Mouse (Mus musculus) MEL (cell line): ENCODE data around the gene Ube4a. TPM values are rescaled to one million over a fixed set of nuclear protein-coding genes. Genes with fewer than 3 reads are reported as not detected.

Source experiments
- DNase-seq: peaks from one replicate; pipeline ENCODE4 v3.0.0; 2011; ENCODE audit warnings: low read depth, low spot score
- H3K27ac ChIP-seq: 2 replicates; pipeline ENCODE4 v1.5.1; 2012; ENCODE audit warnings: low read depth, mild to moderate bottlenecking, control low read depth, low read length, moderate library complexity; ENCODE audit not compliant: control insufficient read depth
- H3K27me3 ChIP-seq, 2 experiments: fragments of 150-350 bp in 1 of 2; sonication (generic) in 1 of 2; 2 replicates each; pipeline ENCODE4 v1.6.1; 2012; ENCODE audit warnings: low read length in 2 of 2, mild to moderate bottlenecking in 2 of 2, improper control_type of control experiment in 1 of 2, moderate library complexity in 1 of 2; ENCODE audit not compliant: insufficient read depth in 2 of 2, control insufficient read depth in 1 of 2
- H3K36me3 ChIP-seq, 2 experiments: 2 replicates each; pipeline ENCODE4 v1.6.1; 2012 to 2014; ENCODE audit warnings: low read length in 2 of 2, improper control_type of control experiment in 1 of 2, inconsistent platforms in 1 of 2, mild to moderate bottlenecking in 1 of 2; ENCODE audit not compliant: insufficient read depth in 2 of 2, control insufficient read depth in 1 of 2
- H3K4me1 ChIP-seq, 2 experiments: fragments of 150-350 bp in 1 of 2; sonication (generic) in 1 of 2; 2 replicates each; pipeline ENCODE4 v1.6.1; 2012; ENCODE audit warnings: low read length in 2 of 2, improper control_type of control experiment in 1 of 2, mild to moderate bottlenecking in 1 of 2; ENCODE audit not compliant: insufficient read depth in 2 of 2, control insufficient read depth in 1 of 2
- H3K4me3 ChIP-seq, 2 experiments: fragments of 150-350 bp in 1 of 2; sonication (generic) in 1 of 2; 2 replicates each; pipeline ENCODE4 v1.5.1; 2012; ENCODE audit warnings: low read depth in 2 of 2, low read length in 2 of 2, mild to moderate bottlenecking in 2 of 2, moderate library complexity in 2 of 2, control low read depth in 1 of 2, improper control_type of control experiment in 1 of 2; ENCODE audit not compliant: control insufficient read depth in 1 of 2, insufficient read depth in 1 of 2
- H3K79me2 ChIP-seq: 2 replicates; pipeline ENCODE4 v1.6.1; 2012; ENCODE audit warnings: mild to moderate bottlenecking, low read length, moderate library complexity; ENCODE audit not compliant: control insufficient read depth, poor library complexity, insufficient read depth
- H3K9ac ChIP-seq: 2 replicates; pipeline ENCODE4 v1.6.1; 2012; ENCODE audit warnings: low read depth, mild to moderate bottlenecking, control low read depth, low read length, moderate library complexity; ENCODE audit not compliant: control insufficient read depth, poor library complexity, severe bottlenecking
- H3K9me3 ChIP-seq: fragments of 150-350 bp; sonication (generic); replicated peaks from 2 replicates; pipeline ENCODE4 v1.6.1; 2012; ENCODE audit warnings: mild to moderate bottlenecking, low read length, improper control_type of control experiment, moderate library complexity; ENCODE audit not compliant: insufficient read depth
- CHD1 ChIP-seq: IDR thresholded peaks from 2 replicates; pipeline ENCODE4 v1.6.1; 2012; ENCODE audit warnings: low read depth, mild to moderate bottlenecking, inconsistent platforms, low read length, improper control_type of control experiment
- CTCF ChIP-seq, 3 experiments: IDR thresholded peaks in 2 of 3; conservative IDR thresholded peaks in 1 of 3; 2 replicates each; pipeline ENCODE4 v1.5.1; 2011 to 2012; ENCODE audit warnings: low read length in 3 of 3, low read depth in 2 of 3, mild to moderate bottlenecking in 2 of 3, improper control_type of control experiment in 1 of 3, inconsistent platforms in 1 of 3, mixed read lengths in 1 of 3, moderate library complexity in 1 of 3; ENCODE audit not compliant: control insufficient read depth in 1 of 3, insufficient read depth in 1 of 3, poor library complexity in 1 of 3, severe bottlenecking in 1 of 3
- ELF1 ChIP-seq: IDR thresholded peaks from 2 replicates; pipeline ENCODE4 v1.6.1; 2014; ENCODE audit warnings: low read depth, mild to moderate bottlenecking, inconsistent platforms, low read length, improper control_type of control experiment, moderate library complexity
- GABPA ChIP-seq: IDR thresholded peaks from 2 replicates; pipeline ENCODE4 v1.6.1; 2012; ENCODE audit warnings: low read depth, mild to moderate bottlenecking, inconsistent platforms, low read length, improper control_type of control experiment, moderate library complexity
- GATA1 ChIP-seq: IDR thresholded peaks from 2 replicates; pipeline ENCODE4 v1.6.1; 2011; ENCODE audit warnings: low read depth, low read length, improper control_type of control experiment
- HCFC1 ChIP-seq: IDR thresholded peaks from 2 replicates; pipeline ENCODE4 v1.6.1; 2012; ENCODE audit warnings: low read depth, mild to moderate bottlenecking, inconsistent platforms, low read length, improper control_type of control experiment, moderate library complexity
- MAFK ChIP-seq: IDR thresholded peaks from 2 replicates; pipeline ENCODE4 v1.6.1; 2011; ENCODE audit warnings: low read depth, mild to moderate bottlenecking, low read length, improper control_type of control experiment, borderline replicate concordance
- MXI1 ChIP-seq: IDR thresholded peaks from 2 replicates; pipeline ENCODE4 v1.6.1; 2011; ENCODE audit warnings: mild to moderate bottlenecking, low read depth, low read length, improper control_type of control experiment
- POLR2AphosphoS2 ChIP-seq: IDR thresholded peaks from 2 replicates; pipeline ENCODE4 v1.6.1; 2011; ENCODE audit warnings: low read length, improper control_type of control experiment
- POLR2AphosphoS5 ChIP-seq: IDR thresholded peaks from 2 replicates; pipeline ENCODE4 v1.6.1; 2012; ENCODE audit warnings: low read depth, borderline replicate concordance, mild to moderate bottlenecking, inconsistent platforms, low read length, moderate library complexity, mixed read lengths
- SMC3 ChIP-seq: IDR thresholded peaks from 2 replicates; pipeline ENCODE4 v1.6.1; 2011; ENCODE audit warnings: low read depth, low read length, improper control_type of control experiment
- UBTF ChIP-seq: IDR thresholded peaks from 2 replicates; pipeline ENCODE4 v1.6.1; 2012; ENCODE audit warnings: low read depth, mild to moderate bottlenecking, inconsistent platforms, low read length, improper control_type of control experiment, moderate library complexity, borderline replicate concordance; ENCODE audit not compliant: insufficient read depth
- USF1 ChIP-seq: IDR thresholded peaks from 2 replicates; pipeline ENCODE4 v1.6.1; 2014; ENCODE audit warnings: low read depth, mild to moderate bottlenecking, inconsistent platforms, low read length, improper control_type of control experiment, moderate library complexity
- USF2 ChIP-seq, 2 experiments: IDR thresholded peaks; 2 replicates each; pipeline ENCODE4 v1.6.1; 2011 to 2012; ENCODE audit warnings: improper control_type of control experiment in 2 of 2, low read length in 2 of 2, borderline replicate concordance in 1 of 2, inconsistent platforms in 1 of 2, low read depth in 1 of 2, mild to moderate bottlenecking in 1 of 2; ENCODE audit not compliant: insufficient read depth in 1 of 2
- polyA plus RNA-seq, 2 experiments: library from polyadenylated mRNA; stranded (reverse) in 1 of 2; unstranded in 1 of 2; fragments of >175 nt in 1 of 2; fragments of >200 nt in 1 of 2; gene quantifications; 2 replicates each; pipeline versions ENCODE4 v1.2.1 to v1.2.4; 2012; ENCODE audit warnings: low replicate concordance in 2 of 2, low read depth in 1 of 2; ENCODE audit not compliant: insufficient read length in 2 of 2, insufficient read depth in 1 of 2, missing spikeins in 1 of 2
- total RNA-seq: library from RNA; depleted of rRNA; stranded (reverse); fragments of 300-350 nt; gene quantifications from 2 replicates; pipeline ENCODE4 v1.2.3, GENCODE M21; 2012

Ube4a gene
- total and polyA plus RNA-seq, 3 experiments: 24.2 to 37.9 (median 32.8) TPM

DNA sequence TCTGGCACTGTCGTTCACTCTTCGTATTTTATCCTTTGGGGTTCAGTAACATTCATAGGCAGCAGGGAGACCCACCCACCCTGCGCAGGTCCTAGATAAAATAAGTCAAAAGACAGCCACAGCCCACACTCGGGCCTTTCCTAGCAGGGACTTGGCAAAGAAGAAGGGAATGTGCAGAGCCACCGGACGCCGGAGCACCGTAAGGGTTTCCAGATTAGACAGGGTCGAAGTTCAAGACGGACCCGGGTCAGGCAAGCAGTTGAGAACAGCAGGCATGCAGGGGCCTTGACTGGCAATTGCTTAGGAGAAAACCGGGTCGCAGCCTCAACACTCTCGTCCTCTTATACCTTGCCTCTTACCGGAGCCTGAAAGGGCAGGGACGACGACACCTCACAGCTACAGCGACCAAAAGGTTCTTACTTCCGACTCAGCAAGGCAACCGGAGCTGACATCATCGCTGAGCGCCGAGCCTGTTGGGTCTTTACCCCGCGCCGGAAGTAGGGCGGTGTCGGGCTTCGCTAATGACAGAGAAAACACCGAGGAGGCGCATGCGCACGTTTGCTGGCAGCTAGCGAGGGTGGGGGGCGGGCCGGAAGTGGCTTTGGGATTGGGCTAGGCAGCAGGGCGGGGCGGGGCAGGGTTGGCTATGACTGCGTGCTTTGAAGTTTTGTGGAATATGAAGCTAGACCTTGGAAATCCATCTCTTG, at the start of gene Ube4a (continued):
- TF ChIP-seq USF2 (IDR thresholded peaks at IDR 0.05; ENCODE audit: borderline replicate concordance in 1 of 2, insufficient read depth in 1 of 2, low read depth in 1 of 2, low read length in 2 of 2) (no peak), POLR2AphosphoS5 (no peak), GATA1 (no peak)

DNA sequence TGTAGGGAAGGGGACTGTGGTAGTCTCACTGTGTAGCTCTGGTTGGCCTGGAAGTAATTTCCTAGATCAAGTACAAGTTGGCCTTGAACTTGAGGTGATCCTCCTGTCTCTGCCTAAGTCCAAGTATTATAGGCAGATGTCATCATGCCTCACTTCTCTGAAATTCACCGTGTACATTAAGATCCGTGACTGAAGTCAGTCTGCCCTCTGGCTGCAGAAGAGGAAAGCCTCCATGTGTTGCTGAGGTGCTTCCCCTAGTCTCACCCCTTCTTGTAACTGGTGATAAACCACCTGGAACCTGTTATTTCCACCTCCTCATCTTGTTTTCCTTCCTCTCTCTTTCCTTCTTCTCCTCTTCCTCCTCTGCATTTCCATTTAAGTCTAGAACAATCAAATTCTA, 49.5 kb upstream of the Ube4a start:
- H3K4me3 ChIP-seq: no peak overlapping the region
- no peaks in the 10 kb centered on the region for H3K79me2 ChIP-seq
- H3K27ac ChIP-seq: no peak overlapping the region
- no peaks in the 10 kb centered on the region for H3K27me3 ChIP-seq
- no peaks in the 10 kb centered on the region for H3K9me3 ChIP-seq
- no peak for TF ChIP-seq ELF1
- 0 out of 6 replicates have a peak, but pooled peaks of 1 of the 3 experiments have one; percentile 1 for TF ChIP-seq CTCF (IDR thresholded peaks at IDR 0.05 in 2 of 3, conservative IDR thresholded peaks at IDR 0.05 in 1 of 3; ENCODE audit: control insufficient read depth in 1 of 3, insufficient read depth in 1 of 3, low read depth in 2 of 3, low read length in 3 of 3, poor library complexity in 1 of 3, severe bottlenecking in 1 of 3)
- TF ChIP-seq SMC3: peak; percentile 10; the same call in 1 of the 2 replicates
- no peak for TF ChIP-seq MAFK
- no peak for TF ChIP-seq MXI1
- no peak for TF ChIP-seq USF1
- H3K36me3 ChIP-seq: peaks cover 0 to 4% of the 10 kb centered on the region in 2 experiments; a peak in 2 of 4 replicates
- H3K9ac ChIP-seq: no peak overlapping the region
- no peak for DNase-seq
- peaks cover 0 to 11% of the 10 kb centered on the region in 2 experiments; a peak in 3 of 4 replicates for H3K4me1 ChIP-seq

GRCm38 (mm10) chr9:45011291-45011690, 45.9 kb upstream of the Ube4a start:
- DNase-seq: no peak
- no peak overlapping the region for H3K9ac ChIP-seq
- no peak overlapping the region for H3K4me3 ChIP-seq
- TF ChIP-seq MXI1: no peak
- TF ChIP-seq GABPA: no peak
- no peak for TF ChIP-seq HCFC1
- no peak for TF ChIP-seq USF1
- no peak for TF ChIP-seq UBTF
- no peak for TF ChIP-seq POLR2AphosphoS5
- TF ChIP-seq CHD1: no peak
- no peak for TF ChIP-seq POLR2AphosphoS2
- no peak overlapping the region for H3K27ac ChIP-seq
- no peaks in the 10 kb centered on the region for H3K79me2 ChIP-seq
- no peaks in the 10 kb centered on the region for H3K27me3 ChIP-seq
- peaks cover 0 to 4% of the 10 kb centered on the region in 2 experiments; a peak in 2 of 4 replicates for H3K36me3 ChIP-seq
- H3K9me3 ChIP-seq: no peaks in the 10 kb centered on the region
- peaks cover 0 to 4% of the 10 kb centered on the region in 2 experiments; a peak in 1 of 4 replicates for H3K4me1 ChIP-seq
